Mouse (Mus musculus) liver, postnatal 0 days (tissue): ENCODE results near the gene Gfra1.

Experiments
- CTCF ChIP-seq: sonication (generic); IDR thresholded peaks from 2 replicates; pipeline ENCODE4 v1.5.1; 2016; ENCODE audit warnings: antibody characterized with exemption, low read depth
- EP300 ChIP-seq: IDR thresholded peaks from 2 replicates; pipeline ENCODE4 v1.6.1; 2016; ENCODE audit warnings: antibody characterized with exemption, low read depth, mild to moderate bottlenecking

GRCm38 (mm10) chr19:58336802-58337201, 118.9 kb downstream of the Gfra1 start:
- TF ChIP-seq CTCF (no peak), EP300 (no peak)
